Mouse (Mus musculus): ENCODE results near the gene Fli1.

The Fli1 gene

GRCm38 (mm10) chr9:32542212-32543039, at the start of gene Fli1:
TSS of gene Fli1 (minus strand) at chr9:32542861.
- no peak for DNase-seq (ENCODE audit: low spot score)

GRCm38 (mm10) chr9:32591732-32592582, 49.3 kb upstream of the Fli1 start:
- DNase-seq (ENCODE audit: low spot score): peak; percentile 90

- DNase-seq (ENCODE audit: low spot score): no peak
Measured at GRCm38 (mm10) chr9:32590571-32590970, 47.9 kb upstream of the Fli1 start.

- DNase-seq (ENCODE audit: low spot score): peak; percentile 89
Measured at GRCm38 (mm10) chr9:32589900-32590299, 47.2 kb upstream of the Fli1 start.

GRCm38 (mm10) chr9:32585357-32585756, 42.7 kb upstream of the Fli1 start:
- no peak for DNase-seq (ENCODE audit: low spot score)

- DNase-seq (ENCODE audit: low spot score): no peak
Measured at GRCm38 (mm10) chr9:32583905-32584304, 41.2 kb upstream of the Fli1 start.

- DNase-seq (ENCODE audit: low spot score): no peak
Measured at GRCm38 (mm10) chr9:32581851-32582573, 39.4 kb upstream of the Fli1 start.

GRCm38 (mm10) chr9:32578411-32578810, 35.8 kb upstream of the Fli1 start:
- no peak for DNase-seq (ENCODE audit: low spot score)

- no peak for DNase-seq (ENCODE audit: low spot score)
Measured at GRCm38 (mm10) chr9:32573638-32574037, 31.0 kb upstream of the Fli1 start.

- DNase-seq (ENCODE audit: low spot score): no peak
Measured at GRCm38 (mm10) chr9:32571676-32572075, 29.0 kb upstream of the Fli1 start.

- peak; percentile 23 for DNase-seq (ENCODE audit: low spot score)
Measured at GRCm38 (mm10) chr9:32570547-32570946, 27.9 kb upstream of the Fli1 start.

- no peak for DNase-seq (ENCODE audit: low spot score)
Measured at GRCm38 (mm10) chr9:32569261-32569660, 26.6 kb upstream of the Fli1 start.

- no peak for DNase-seq (ENCODE audit: low spot score)
Measured at GRCm38 (mm10) chr9:32567603-32568002, 24.9 kb upstream of the Fli1 start.

- no peak for DNase-seq (ENCODE audit: low spot score)
Measured at GRCm38 (mm10) chr9:32565309-32565708, 22.6 kb upstream of the Fli1 start.

GRCm38 (mm10) chr9:32562837-32563236, 20.2 kb upstream of the Fli1 start:
- no peak for DNase-seq (ENCODE audit: low spot score)

- DNase-seq (ENCODE audit: low spot score): peak; percentile 53
Measured at GRCm38 (mm10) chr9:32562409-32562808, 19.7 kb upstream of the Fli1 start.

GRCm38 (mm10) chr9:32561190-32561890, 18.7 kb upstream of the Fli1 start:
- no peak for DNase-seq (ENCODE audit: low spot score)

GRCm38 (mm10) chr9:32559859-32560258, 17.2 kb upstream of the Fli1 start:
- DNase-seq (ENCODE audit: low spot score): no peak

- DNase-seq (ENCODE audit: low spot score): no peak
Measured at GRCm38 (mm10) chr9:32559454-32559853, 16.8 kb upstream of the Fli1 start.

GRCm38 (mm10) chr9:32556313-32556712, 13.7 kb upstream of the Fli1 start:
- peak; percentile 56 for DNase-seq (ENCODE audit: low spot score)

GRCm38 (mm10) chr9:32555279-32555678, 12.6 kb upstream of the Fli1 start:
- DNase-seq (ENCODE audit: low spot score): no peak

- no peak for DNase-seq (ENCODE audit: low spot score)
Measured at GRCm38 (mm10) chr9:32550541-32550940, 7.9 kb upstream of the Fli1 start.

All from lung, postnatal 25 days (tissue).